Mouse (Mus musculus): ENCODE data around the gene Zfp976. TPM values are rescaled to one million over a fixed set of nuclear protein-coding genes. Genes with fewer than 3 reads are reported as not detected.
"Not testable (repeated sequence)": the region's sequence is repeated elsewhere in the genome, so short reads cannot be mapped to it uniquely, and the experiment has no call there.

The Zfp976 gene
- polyA plus RNA-seq (2014; fragmentation: Nextera tagmentation; extraction: Ambion mirVana) = 1.4 and 1.9 TPM in 2 replicates

DNA sequence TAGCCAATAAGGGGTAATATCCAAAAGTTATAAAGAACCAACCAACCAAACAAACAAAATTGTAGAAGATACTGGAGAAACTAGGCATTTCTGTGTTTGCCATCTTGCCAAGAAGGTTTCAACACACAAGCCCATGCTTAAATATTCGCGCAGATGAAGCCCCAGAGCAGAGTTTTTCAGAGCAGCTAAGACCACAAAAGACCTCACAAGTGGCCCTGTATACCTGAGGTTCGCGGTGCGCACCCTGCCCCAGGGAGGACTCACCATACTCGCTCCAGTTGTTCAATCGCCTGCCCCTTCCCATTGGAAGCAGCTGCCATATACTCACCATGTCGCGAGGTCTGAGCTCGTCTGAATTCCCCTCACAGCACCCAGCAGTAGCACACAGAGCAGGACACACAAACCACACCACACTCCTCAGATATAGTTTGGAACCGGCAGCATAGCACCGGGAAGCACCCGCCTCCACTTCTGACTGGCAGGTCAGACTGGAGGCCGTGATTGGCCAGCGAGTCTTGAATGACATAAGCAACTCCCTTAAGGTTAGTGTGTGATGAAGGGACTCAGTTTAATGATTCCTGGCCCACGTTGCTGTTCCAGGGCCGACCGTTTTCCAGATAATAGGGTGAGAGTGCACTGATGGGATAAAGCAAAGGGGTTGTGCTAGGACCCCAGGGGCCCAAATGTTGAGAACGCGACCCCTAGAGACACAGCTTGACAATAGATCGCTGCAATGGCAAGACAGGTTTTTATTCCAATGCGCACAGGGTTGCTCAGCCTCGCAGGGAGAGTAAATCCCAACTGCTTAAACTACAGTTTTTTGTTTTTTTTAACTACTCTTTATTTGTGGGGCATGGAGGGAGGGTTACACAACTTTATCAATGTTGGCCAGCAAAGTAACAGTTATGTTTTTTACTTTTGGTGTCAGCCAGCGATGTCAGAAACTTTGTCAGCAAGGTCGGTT lies at the start of gene Zfp976:
Zfp976 (minus strand) TSS at position 437 of the 964 bp plus-strand sequence.
- 3% methylated on average over 25 of the region's 25 CpGs for WGBS
- not testable (repeated sequence) for H3K36me3 ChIP-seq (replicated peaks; ENCODE audit: control insufficient read depth, insufficient read depth); H3K9me3 ChIP-seq (ENCODE audit: control insufficient read depth, low read length); H3K27me3 ChIP-seq (ENCODE audit: control insufficient read depth, insufficient read depth, low read length); H3K27ac ChIP-seq; H3K4me1 ChIP-seq (replicated peaks; ENCODE audit: control insufficient read depth, insufficient read depth, low read length)
- H3K9ac ChIP-seq = peak within 1 kb of the TSS; percentile 43
- ATAC-seq (ENCODE audit: low FRiP score) = peak; percentile 96
- H3K4me2 ChIP-seq (replicated peaks) = peak within 1 kb of the TSS; percentile 52
- DNase-seq (ENCODE audit: low spot score) = peak; percentile 71
- H3K4me3 ChIP-seq (replicated peaks; ENCODE audit: low read length) = peak within 1 kb of the TSS; percentile 40

DNA sequence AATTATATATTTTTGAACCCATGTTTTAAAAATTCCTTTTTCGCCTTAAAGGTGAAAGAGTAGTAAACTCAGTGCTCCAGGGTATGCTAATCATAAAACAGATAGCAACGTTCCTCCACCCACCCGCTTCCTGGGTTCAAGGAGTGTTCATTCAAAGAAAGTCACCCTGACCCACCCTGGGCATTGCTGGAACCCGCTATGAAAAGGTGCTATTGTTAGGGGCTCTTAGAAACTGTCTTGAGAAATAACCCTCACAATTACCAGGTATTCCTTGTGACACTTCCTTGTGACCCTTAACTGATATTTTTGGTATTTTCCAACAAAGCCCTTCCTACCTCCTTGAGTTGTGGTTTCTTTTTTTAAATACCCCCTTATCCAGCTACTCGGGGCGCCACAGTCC lies 37.7 kb upstream of the Zfp976 start:
- H3K9me3 ChIP-seq (ENCODE audit: control insufficient read depth, low read length) = peaks cover 27% of the 10 kb centered on the region
- not testable (repeated sequence) for H3K4me2 ChIP-seq (replicated peaks); H3K36me3 ChIP-seq (replicated peaks; ENCODE audit: control insufficient read depth, insufficient read depth); H3K4me3 ChIP-seq (replicated peaks; ENCODE audit: low read length); H3K27ac ChIP-seq; ATAC-seq (ENCODE audit: low FRiP score); H3K27me3 ChIP-seq (ENCODE audit: control insufficient read depth, insufficient read depth, low read length); H3K9ac ChIP-seq; DNase-seq (ENCODE audit: low spot score); H3K4me1 ChIP-seq (replicated peaks; ENCODE audit: control insufficient read depth, insufficient read depth, low read length)
- WGBS = 92% methylated on average over 6 of the region's 6 CpGs

DNA sequence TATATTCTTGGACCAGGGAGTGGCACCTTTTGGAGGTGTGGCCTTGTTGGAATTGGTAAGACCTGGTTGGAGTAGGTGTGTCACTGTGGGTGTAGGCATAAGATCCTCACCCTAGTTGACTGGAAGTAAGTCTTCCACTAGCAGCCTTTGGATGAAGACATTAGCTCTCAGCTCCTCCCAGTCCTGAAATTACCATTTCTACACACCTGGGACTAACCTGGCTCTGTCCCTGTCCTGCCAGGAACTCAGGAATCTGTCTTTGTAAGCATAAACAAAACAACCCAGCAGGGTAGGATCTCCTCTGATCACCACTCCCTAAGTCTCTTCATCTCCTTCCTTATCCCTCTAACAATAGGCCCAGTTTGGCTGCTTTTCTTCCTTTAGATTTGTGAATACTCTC lies 37.3 kb upstream of the Zfp976 start:
- peaks cover 27% of the 10 kb centered on the region for H3K9me3 ChIP-seq (ENCODE audit: control insufficient read depth, low read length)
- H3K27ac ChIP-seq; H3K9ac ChIP-seq; DNase-seq (ENCODE audit: low spot score); H3K4me3 ChIP-seq (replicated peaks; ENCODE audit: low read length); ATAC-seq (ENCODE audit: low FRiP score); H3K36me3 ChIP-seq (replicated peaks; ENCODE audit: control insufficient read depth, insufficient read depth); H3K27me3 ChIP-seq (ENCODE audit: control insufficient read depth, insufficient read depth, low read length); H3K4me1 ChIP-seq (replicated peaks; ENCODE audit: control insufficient read depth, insufficient read depth, low read length); H3K4me2 ChIP-seq (replicated peaks): not testable (repeated sequence)

DNA sequence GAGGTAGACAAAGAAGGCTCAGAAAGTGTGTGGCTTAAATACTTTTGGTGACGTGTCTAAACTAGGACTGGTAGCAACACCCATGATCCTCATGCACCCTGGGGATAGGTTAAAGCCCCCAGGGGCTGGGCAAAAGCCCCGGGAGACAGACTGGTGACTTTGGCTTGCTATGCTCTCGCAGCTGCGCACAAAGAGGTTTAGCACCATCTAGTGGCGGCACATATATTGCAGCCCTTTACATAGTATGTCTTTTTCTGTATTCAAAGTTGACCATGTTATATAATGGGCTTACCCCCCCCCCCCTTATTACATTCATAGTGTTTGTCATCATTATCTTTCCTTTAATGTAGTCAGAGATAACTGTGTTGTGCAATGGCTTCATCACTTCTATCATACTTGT lies 17.8 kb upstream of the Zfp976 start:
- H3K36me3 ChIP-seq (replicated peaks; ENCODE audit: control insufficient read depth, insufficient read depth) = peaks cover 23% of the 10 kb centered on the region
- H3K4me2 ChIP-seq (replicated peaks); H3K4me1 ChIP-seq (replicated peaks; ENCODE audit: control insufficient read depth, insufficient read depth, low read length); H3K9ac ChIP-seq; H3K27me3 ChIP-seq (ENCODE audit: control insufficient read depth, insufficient read depth, low read length); H3K27ac ChIP-seq; ATAC-seq (ENCODE audit: low FRiP score); H3K4me3 ChIP-seq (replicated peaks; ENCODE audit: low read length); DNase-seq (ENCODE audit: low spot score): not testable (repeated sequence)
- H3K9me3 ChIP-seq (ENCODE audit: control insufficient read depth, low read length) = peaks cover 37% of the 10 kb centered on the region
- whole genome bisulfite sequencing = 66% methylated on average over 5 of the region's 5 CpGs

DNA sequence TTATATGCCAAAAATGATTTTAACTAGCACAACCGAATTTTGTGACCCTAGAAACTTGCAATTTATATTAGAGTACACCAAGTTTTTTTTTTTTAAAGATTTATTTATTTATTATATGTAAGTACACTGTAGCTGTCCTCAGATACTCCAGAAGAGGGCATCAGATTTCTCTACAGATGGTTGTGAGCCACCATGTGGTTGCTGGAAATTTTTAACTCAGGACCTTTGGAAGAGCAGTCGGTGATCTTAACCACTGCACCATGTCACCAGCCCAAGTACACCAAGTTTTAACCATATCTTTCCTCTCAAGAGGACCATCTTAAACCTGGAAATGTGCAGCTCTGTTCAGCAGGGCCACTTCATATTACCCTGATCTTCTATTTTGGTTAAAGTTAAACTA lies 12.8 kb upstream of the Zfp976 start:
- 73% methylated on average over 2 of the region's 2 CpGs for WGBS
- not testable (repeated sequence) for ATAC-seq (ENCODE audit: low FRiP score); H3K4me2 ChIP-seq (replicated peaks); DNase-seq (ENCODE audit: low spot score); H3K36me3 ChIP-seq (replicated peaks; ENCODE audit: control insufficient read depth, insufficient read depth); H3K4me3 ChIP-seq (replicated peaks; ENCODE audit: low read length); H3K27ac ChIP-seq; H3K27me3 ChIP-seq (ENCODE audit: control insufficient read depth, insufficient read depth, low read length); H3K9ac ChIP-seq; H3K4me1 ChIP-seq (replicated peaks; ENCODE audit: control insufficient read depth, insufficient read depth, low read length)
- H3K9me3 ChIP-seq (ENCODE audit: control insufficient read depth, low read length) = peaks cover 33% of the 10 kb centered on the region; the same call in 1 of the 2 replicates

DNA sequence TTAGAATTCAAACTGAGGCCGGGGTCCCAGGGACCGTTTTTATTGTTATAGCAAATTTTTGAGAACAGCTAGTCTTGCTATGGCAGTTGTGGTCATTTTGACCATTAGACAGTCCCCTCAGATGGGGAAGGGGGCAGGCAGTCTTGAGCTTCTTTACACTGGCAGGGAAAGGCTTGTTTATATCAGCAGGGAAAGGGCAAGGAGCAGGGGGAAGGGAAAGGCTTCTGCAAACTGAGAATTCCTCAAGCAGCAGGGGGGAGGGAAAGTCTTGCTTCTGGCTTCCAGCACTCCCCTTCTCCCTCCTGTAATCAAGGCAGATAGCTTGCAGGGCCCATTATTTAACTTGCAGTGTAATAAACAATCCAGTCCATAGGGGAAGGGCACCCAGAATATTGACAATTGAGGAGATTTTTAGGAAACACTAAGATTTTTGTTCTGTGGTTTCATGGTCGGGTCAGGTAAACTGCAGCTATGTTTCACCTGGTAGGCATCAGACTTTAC lies 782 bp upstream of the Zfp976 start:
- not testable (repeated sequence) for H3K36me3 ChIP-seq (replicated peaks; ENCODE audit: control insufficient read depth, insufficient read depth); ATAC-seq (ENCODE audit: low FRiP score); H3K27ac ChIP-seq; H3K27me3 ChIP-seq (ENCODE audit: control insufficient read depth, insufficient read depth, low read length); DNase-seq (ENCODE audit: low spot score); H3K9me3 ChIP-seq (ENCODE audit: control insufficient read depth, low read length); H3K9ac ChIP-seq; H3K4me1 ChIP-seq (replicated peaks; ENCODE audit: control insufficient read depth, insufficient read depth, low read length)
- H3K4me2 ChIP-seq (replicated peaks) = peak overlapping the region; percentile 52
- WGBS = 26% methylated on average over 3 of the region's 3 CpGs
- H3K4me3 ChIP-seq (replicated peaks; ENCODE audit: low read length) = peak overlapping the region; percentile 40

DNA sequence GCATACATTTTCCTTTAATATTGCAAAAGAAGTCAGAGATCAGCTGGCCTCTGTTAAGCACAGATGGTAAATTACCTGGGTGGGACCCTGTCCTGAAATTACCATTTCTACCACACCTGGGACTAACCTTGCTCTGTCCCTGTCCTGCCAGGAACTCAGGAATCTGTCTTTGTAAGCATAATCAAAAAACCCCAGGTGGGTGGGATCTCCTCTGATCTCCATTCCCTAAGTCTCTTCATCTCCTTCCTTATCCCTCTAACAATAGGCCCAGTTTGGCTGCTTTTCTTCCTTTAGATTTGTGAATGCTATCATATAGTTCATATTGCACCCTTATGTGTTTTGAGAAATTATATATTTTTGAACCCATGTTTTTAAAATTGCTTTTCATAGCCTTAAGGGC lies 11.4 kb downstream of the Zfp976 start:
- ATAC-seq (ENCODE audit: low FRiP score); H3K36me3 ChIP-seq (replicated peaks; ENCODE audit: control insufficient read depth, insufficient read depth): not testable (repeated sequence)

DNA sequence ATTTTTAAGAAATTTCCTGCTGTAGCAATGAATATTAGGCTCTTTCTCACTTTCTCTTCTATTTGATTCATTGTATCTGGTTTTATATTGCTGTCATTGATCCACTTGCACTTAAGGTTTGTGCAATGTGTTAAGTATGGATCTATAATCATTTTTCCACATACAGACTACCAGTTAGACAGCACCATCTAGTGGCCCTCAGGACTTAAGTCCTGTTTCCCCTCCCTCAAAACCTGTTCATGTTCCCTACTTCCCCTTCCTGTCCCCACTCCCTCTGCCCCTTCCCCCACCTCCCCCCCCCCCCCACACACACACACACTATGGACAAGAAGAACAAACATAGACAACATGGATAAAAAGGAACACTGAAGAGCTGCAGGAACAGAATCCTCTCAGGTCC lies 46.7 kb downstream of the Zfp976 start:
- not testable (repeated sequence) for H3K9ac ChIP-seq; H3K4me2 ChIP-seq (replicated peaks); H3K4me1 ChIP-seq (replicated peaks; ENCODE audit: control insufficient read depth, insufficient read depth, low read length); H3K27ac ChIP-seq; ATAC-seq (ENCODE audit: low FRiP score); H3K27me3 ChIP-seq (ENCODE audit: control insufficient read depth, insufficient read depth, low read length); H3K4me3 ChIP-seq (replicated peaks; ENCODE audit: low read length); H3K36me3 ChIP-seq (replicated peaks; ENCODE audit: control insufficient read depth, insufficient read depth); DNase-seq (ENCODE audit: low spot score)
- H3K9me3 ChIP-seq (ENCODE audit: control insufficient read depth, low read length) = peaks cover 57% of the 10 kb centered on the region

More for the DNA sequence above, 11.4 kb downstream of the Zfp976 start:
- not testable (repeated sequence) for H3K4me2 ChIP-seq (replicated peaks); DNase-seq (ENCODE audit: low spot score); H3K4me3 ChIP-seq (replicated peaks; ENCODE audit: low read length); H3K9ac ChIP-seq; H3K4me1 ChIP-seq (replicated peaks; ENCODE audit: control insufficient read depth, insufficient read depth, low read length); H3K27me3 ChIP-seq (ENCODE audit: control insufficient read depth, insufficient read depth, low read length); H3K27ac ChIP-seq
- H3K9me3 ChIP-seq (ENCODE audit: control insufficient read depth, low read length) = peaks cover 29% of the 10 kb centered on the region

DNA sequence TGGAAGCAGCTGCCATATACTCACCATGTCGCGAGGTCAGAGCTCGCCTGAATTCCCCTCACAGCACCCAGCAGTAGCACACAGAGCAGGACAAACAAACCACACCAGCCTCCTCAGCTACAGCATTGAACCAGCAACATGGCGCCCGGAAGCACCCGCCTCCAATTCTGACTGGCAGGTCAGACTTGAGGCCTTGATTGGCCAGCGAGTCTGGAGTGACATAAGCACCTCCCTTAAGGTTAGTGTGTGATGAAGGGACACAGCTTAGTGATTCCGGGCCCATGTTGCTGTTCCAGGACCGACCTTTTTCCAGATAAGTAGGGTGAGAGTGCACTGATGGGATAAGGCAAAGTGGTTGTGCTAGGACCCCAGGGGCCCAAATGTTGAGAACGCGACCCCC lies 50.0 kb downstream of the Zfp976 start, which contains the start of gene Zfp977:
Zfp977 (minus strand) TSS at position 135 of the 400 bp plus-strand sequence.
- H3K4me1 ChIP-seq (replicated peaks; ENCODE audit: control insufficient read depth, insufficient read depth, low read length); H3K9ac ChIP-seq; H3K4me2 ChIP-seq (replicated peaks); DNase-seq (ENCODE audit: low spot score); ATAC-seq (ENCODE audit: low FRiP score); H3K4me3 ChIP-seq (replicated peaks; ENCODE audit: low read length); H3K27ac ChIP-seq; H3K36me3 ChIP-seq (replicated peaks; ENCODE audit: control insufficient read depth, insufficient read depth); H3K27me3 ChIP-seq (ENCODE audit: control insufficient read depth, insufficient read depth, low read length): not testable (repeated sequence)
- H3K9me3 ChIP-seq (ENCODE audit: control insufficient read depth, low read length) = peaks cover 52% of the 10 kb centered on the region
- WGBS = 95% methylated on average over 11 of the region's 11 CpGs
